Mouse (Mus musculus): ENCODE data around the gene Psmc3.
"Not testable (repeated sequence)": the region's sequence is repeated elsewhere in the genome, so short reads cannot be mapped to it uniquely, and the experiment has no call there.

Gene Psmc3

GRCm38 (mm10) chr2:91081775-91082695 lies 28.2 kb downstream of the Psmc3 start, which contains the start of gene Spi1:
Gene Spi1, plus strand, starts transcription at chr2:91082390.
- DNase-seq (ENCODE audit: low spot score): no peak

GRCm38 (mm10) chr2:91082844-91083243 lies 29.0 kb downstream of the Psmc3 start:
- no peak for DNase-seq (ENCODE audit: low spot score)

- DNase-seq (ENCODE audit: low spot score): no peak
These were observed 29.6 kb downstream of the Psmc3 start for GRCm38 (mm10) chr2:91083366-91083940.

- no peak for DNase-seq (ENCODE audit: low spot score)
These were observed 30.5 kb downstream of the Psmc3 start for GRCm38 (mm10) chr2:91084179-91084820.

- DNase-seq (ENCODE audit: low spot score): no peak
These were observed 31.9 kb downstream of the Psmc3 start for GRCm38 (mm10) chr2:91085494-91086391.

- DNase-seq (ENCODE audit: low spot score): no peak
These were observed 32.8 kb downstream of the Psmc3 start for GRCm38 (mm10) chr2:91086392-91087237.

GRCm38 (mm10) chr2:91087453-91087852 lies 33.6 kb downstream of the Psmc3 start:
- DNase-seq (ENCODE audit: low spot score): no peak

GRCm38 (mm10) chr2:91088987-91089386 lies 35.2 kb downstream of the Psmc3 start:
- no peak for DNase-seq (ENCODE audit: low spot score)

GRCm38 (mm10) chr2:91090208-91090607 lies 36.4 kb downstream of the Psmc3 start:
- no peak for DNase-seq (ENCODE audit: low spot score)

- DNase-seq (ENCODE audit: low spot score): no peak
These were observed 37.0 kb downstream of the Psmc3 start for GRCm38 (mm10) chr2:91090827-91091226.

- DNase-seq (ENCODE audit: low spot score): no peak
These were observed 42.7 kb downstream of the Psmc3 start for GRCm38 (mm10) chr2:91096524-91096923.

- DNase-seq (ENCODE audit: low spot score): no peak
These were observed 43.2 kb downstream of the Psmc3 start for GRCm38 (mm10) chr2:91097015-91097414.

- DNase-seq (ENCODE audit: low spot score): no peak
These were observed 44.3 kb downstream of the Psmc3 start for GRCm38 (mm10) chr2:91098156-91098555.

- DNase-seq (ENCODE audit: low spot score): peak; percentile 72
These were observed 47.4 kb downstream of the Psmc3 start for GRCm38 (mm10) chr2:91101124-91101740.

GRCm38 (mm10) chr2:91108156-91108555 lies 54.3 kb downstream of the Psmc3 start:
- DNase-seq (ENCODE audit: low spot score): no peak

- no peak for DNase-seq (ENCODE audit: low spot score)
These were observed 55.4 kb downstream of the Psmc3 start for GRCm38 (mm10) chr2:91109241-91109640.

GRCm38 (mm10) chr2:91109807-91110385 lies 56.1 kb downstream of the Psmc3 start:
- no peak for DNase-seq (ENCODE audit: low spot score)

GRCm38 (mm10) chr2:91110429-91110828 lies 56.6 kb downstream of the Psmc3 start:
- DNase-seq (ENCODE audit: low spot score): no peak

GRCm38 (mm10) chr2:91111832-91112231 lies 58.0 kb downstream of the Psmc3 start:
- DNase-seq (ENCODE audit: low spot score): not testable (repeated sequence)

- no peak for DNase-seq (ENCODE audit: low spot score)
These were observed 58.7 kb downstream of the Psmc3 start for GRCm38 (mm10) chr2:91112491-91112890.
